Mouse (Mus musculus): ENCODE results near the gene Zmynd12.

Gene Zmynd12

DNA sequence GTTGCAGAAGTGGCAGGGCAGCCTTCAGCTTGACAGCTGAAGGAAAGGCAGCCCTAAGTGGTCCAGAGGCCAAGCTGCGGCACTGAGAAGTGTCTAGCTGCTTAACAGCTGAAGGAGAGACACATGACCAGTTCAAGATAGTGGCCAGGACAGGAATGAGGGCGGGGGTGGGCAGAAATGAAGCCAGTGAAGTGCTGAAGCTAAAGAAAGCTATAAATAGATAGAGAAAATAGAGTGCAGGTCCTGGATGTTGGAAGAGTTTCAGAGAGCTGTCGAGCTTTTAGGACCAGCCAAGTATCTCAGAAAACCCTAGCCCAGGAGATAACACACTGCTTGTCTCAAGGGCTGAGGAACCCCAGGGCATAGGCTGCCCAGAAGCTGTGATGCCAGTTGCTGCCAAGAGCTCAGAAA, 90.1 kb downstream of the Zmynd12 start:
- no peak for DNase-seq (ENCODE audit: low read depth, low spot score)

All from brain, embryonic 18.5 days (tissue).